Mouse (Mus musculus) small intestine, adult 2 months (tissue): ENCODE results near the gene Pex19. TPM values are rescaled to one million over a fixed set of nuclear protein-coding genes. Genes with fewer than 3 reads are reported as not detected.
A peak's percentile ranks its signal among the peaks of the same experiment; 100 is the strongest.

Source experiments
- H3K27ac ChIP-seq: fragments of 200-500 bp; 2 replicates; pipeline ENCODE4 v1.5.1; 2012; ENCODE audit warnings: low read depth, low read length, control low read depth, inconsistent platforms; ENCODE audit not compliant: insufficient read depth
- H3K27me3 ChIP-seq: fragments of 200-500 bp; 2 replicates; pipeline ENCODE4 v1.6.1; 2012; ENCODE audit warnings: mild to moderate bottlenecking, moderate library complexity, low read length, inconsistent platforms; ENCODE audit not compliant: control insufficient read depth, insufficient read depth
- H3K36me3 ChIP-seq: fragments of 200-500 bp; 2 replicates; pipeline ENCODE4 v1.6.1; 2012; ENCODE audit warnings: mild to moderate bottlenecking, low read length, control low read depth, inconsistent platforms; ENCODE audit not compliant: control insufficient read depth, insufficient read depth
- H3K4me1 ChIP-seq: fragments of 200-500 bp; 2 replicates; pipeline ENCODE4 v1.6.1; 2012; ENCODE audit warnings: low read length, inconsistent platforms, mixed read lengths; ENCODE audit not compliant: control insufficient read depth, insufficient read depth, insufficient read length
- H3K4me3 ChIP-seq: fragments of 200-500 bp; 2 replicates; pipeline ENCODE4 v1.5.1; 2012; ENCODE audit warnings: low read depth, mild to moderate bottlenecking, control low read depth, inconsistent platforms, low read length, moderate library complexity
- CTCF ChIP-seq: fragments of 200-500 bp; IDR thresholded peaks from 2 replicates; pipeline ENCODE4 v1.5.1; 2012; ENCODE audit warnings: low read depth, mild to moderate bottlenecking, control low read depth, inconsistent platforms, low read length, moderate library complexity, mixed read lengths; ENCODE audit not compliant: insufficient replicate concordance, insufficient read length; ENCODE audit errors: extremely low read depth
- POLR2A ChIP-seq: fragments of 200-500 bp; IDR thresholded peaks from 2 replicates; pipeline ENCODE4 v1.6.1; 2012; ENCODE audit warnings: low read depth, mild to moderate bottlenecking, control low read depth, inconsistent platforms, low read length, moderate library complexity
- WGBS: fragments of 180-500 bp; shearing (Covaris S2); methylation state at CpG from one replicate; pipeline ENCODE4 v1.1.7; 2018; 5-methylcytosine and 5-hydroxymethylcytosine counted together
- polyA plus RNA-seq: library from polyadenylated mRNA; depleted of rRNA; stranded (reverse); fragments of >200 nt; gene quantifications from 2 replicates; pipeline ENCODE4 v1.2.3, GENCODE M21; 2012

The Pex19 gene
- polyA plus RNA-seq, 1 experiment, result 55.1 TPM

- H3K27me3 ChIP-seq, result no peaks in the 10 kb centered on the region
- TF ChIP-seq CTCF (no peak), POLR2A (no peak)
- peaks cover 67% of the 10 kb centered on the region for H3K36me3 ChIP-seq
- no peaks in the 10 kb centered on the region; the same call in 1 of the 2 replicates for H3K4me1 ChIP-seq
- 76% methylated on average over 7 of the region's 7 CpGs for WGBS
- H3K4me3 ChIP-seq, result no peak overlapping the region
- no peak overlapping the region for H3K27ac ChIP-seq
Observed at GRCm38 (mm10) chr1:172132319-172132718, 5.8 kb downstream of the Pex19 start.

DNA sequence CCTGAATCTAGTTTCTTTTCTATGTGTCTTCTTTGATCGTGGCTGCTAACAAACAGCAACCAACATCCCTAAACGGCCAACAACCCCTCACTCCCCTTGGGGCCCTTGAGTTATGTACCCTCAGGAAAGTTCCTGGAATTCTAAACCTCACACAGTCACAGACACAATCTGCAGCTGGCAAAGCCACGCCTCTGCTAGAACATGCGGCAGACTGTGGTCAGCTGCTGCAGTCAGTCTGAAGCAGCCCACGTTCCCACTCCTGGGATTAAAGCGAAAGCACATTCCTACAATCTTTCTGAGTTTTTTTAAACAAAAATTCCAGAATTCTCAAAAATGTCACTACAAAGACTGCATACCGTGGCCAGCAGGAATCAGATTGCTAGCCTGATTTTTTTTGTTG, 7.0 kb downstream of the Pex19 start:
- H3K27me3 ChIP-seq, result no peaks in the 10 kb centered on the region
- H3K4me3 ChIP-seq, result no peak overlapping the region
- peak overlapping the region; percentile 53; the same call in 1 of the 2 replicates for H3K27ac ChIP-seq
- no peaks in the 10 kb centered on the region for H3K4me1 ChIP-seq
- WGBS, result 69% methylated on average over 7 of the region's 7 CpGs
- peaks cover 63% of the 10 kb centered on the region for H3K36me3 ChIP-seq
- TF ChIP-seq CTCF (no peak), POLR2A (no peak)

- H3K27ac ChIP-seq, result no peak overlapping the region
- no peaks in the 10 kb centered on the region for H3K4me1 ChIP-seq
Observed at GRCm38 (mm10) chr1:172134072-172134471, 7.5 kb downstream of the Pex19 start.

DNA sequence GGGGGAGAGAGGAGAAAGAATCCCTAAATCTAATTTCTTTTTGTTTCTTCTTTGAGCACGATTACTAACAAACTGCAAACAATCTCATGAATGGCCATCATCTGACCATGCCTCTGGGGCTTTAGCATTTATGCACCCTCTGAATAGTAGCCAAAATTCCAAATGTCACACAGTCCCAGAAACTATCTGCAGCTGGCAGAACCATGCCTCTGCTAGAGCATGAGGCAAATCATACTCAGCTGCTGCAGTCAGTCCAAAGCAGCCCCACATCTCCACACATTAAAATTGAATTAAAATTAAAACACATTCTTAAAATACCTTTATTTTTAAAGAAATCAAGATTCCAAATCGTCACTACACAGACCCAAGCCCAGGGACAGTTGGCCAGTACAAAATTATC, 13.6 kb downstream of the Pex19 start:
- 0 out of 2 replicates have a peak, but pooled peaks cover 2% of the 10 kb centered on the region for H3K4me1 ChIP-seq
- no peaks in the 10 kb centered on the region for H3K27me3 ChIP-seq
- H3K4me3 ChIP-seq, result no peak overlapping the region
- H3K36me3 ChIP-seq, result peaks cover 7% of the 10 kb centered on the region
- H3K27ac ChIP-seq, result no peak overlapping the region
- 74% methylated on average over 2 of the region's 2 CpGs for WGBS
- no peak for TF ChIP-seq CTCF
- no peak for TF ChIP-seq POLR2A

More at GRCm38 (mm10) chr1:172134072-172134471, 7.5 kb downstream of the Pex19 start:
- H3K4me3 ChIP-seq, result no peak overlapping the region
- TF ChIP-seq POLR2A, result no peak
- TF ChIP-seq CTCF, result no peak
- H3K27me3 ChIP-seq, result no peaks in the 10 kb centered on the region
- WGBS, result 78% methylated on average over 4 of the region's 4 CpGs
- peaks cover 58% of the 10 kb centered on the region for H3K36me3 ChIP-seq

- no peak overlapping the region for H3K4me3 ChIP-seq
- H3K27me3 ChIP-seq, result no peaks in the 10 kb centered on the region
- H3K36me3 ChIP-seq, result peaks cover 2% of the 10 kb centered on the region
- TF ChIP-seq POLR2A, result no peak
- no peak for TF ChIP-seq CTCF
- 0 out of 2 replicates have a peak, but pooled peaks cover 2% of the 10 kb centered on the region for H3K4me1 ChIP-seq
- WGBS, result 93% methylated on average over 1 of the region's 1 CpGs
- no peak overlapping the region for H3K27ac ChIP-seq
Observed at GRCm38 (mm10) chr1:172140825-172141224, 14.3 kb downstream of the Pex19 start.

GRCm38 (mm10) chr1:172141529-172141928, 15.0 kb downstream of the Pex19 start:
- peak overlapping the region; percentile 51; the same call in 1 of the 2 replicates for H3K27ac ChIP-seq
- H3K36me3 ChIP-seq, result no peaks in the 10 kb centered on the region
- H3K4me1 ChIP-seq, result 0 out of 2 replicates have a peak, but pooled peaks cover 2% of the 10 kb centered on the region
- no peak for TF ChIP-seq CTCF
- no peak for TF ChIP-seq POLR2A
- no peak overlapping the region for H3K4me3 ChIP-seq
- WGBS, result 29% methylated on average over 3 of the region's 3 CpGs
- H3K27me3 ChIP-seq, result no peaks in the 10 kb centered on the region

- TF ChIP-seq CTCF, result no peak
- TF ChIP-seq POLR2A, result no peak
- no peak overlapping the region for H3K4me3 ChIP-seq
- H3K27ac ChIP-seq, result no peak overlapping the region
- no peaks in the 10 kb centered on the region for H3K36me3 ChIP-seq
- no peaks in the 10 kb centered on the region for H3K27me3 ChIP-seq
- 0 out of 2 replicates have a peak, but pooled peaks cover 2% of the 10 kb centered on the region for H3K4me1 ChIP-seq
- 6% methylated on average over 1 of the region's 1 CpGs for whole genome bisulfite sequencing
Observed at GRCm38 (mm10) chr1:172143570-172143969, 17.0 kb downstream of the Pex19 start.
